Mouse (Mus musculus): Measurements from ENCODE around the gene Vmn1r166. TPM values are rescaled to one million over a fixed set of nuclear protein-coding genes. Genes with fewer than 3 reads are reported as not detected.
"Not testable (repeated sequence)": the region's sequence is repeated elsewhere in the genome, so short reads cannot be mapped to it uniquely, and the experiment has no call there.

Vmn1r166 gene
- not detected for total RNA-seq (2021)
- long read RNA-seq, experiment 1: 0 reads
- long read RNA-seq, experiment 2: 0 reads

- DNase-seq: not testable (repeated sequence)
Measured at GRCm38 (mm10) chr7:23251582-23251981, at the start of gene Vmn1r166. Vmn1r166 (minus strand) TSS chr7:23251682.

GRCm38 (mm10) chr7:23300892-23301291, 49.4 kb upstream of the Vmn1r166 start, which contains the start of gene Nlrp4e:
Nlrp4e (plus strand) TSS chr7:23301192.
- not testable (repeated sequence) for DNase-seq

- not testable (repeated sequence) for DNase-seq
Measured at GRCm38 (mm10) chr7:23278800-23279199, 27.3 kb upstream of the Vmn1r166 start, which contains the start of gene Gm6902. Gm6902 (minus strand) TSS chr7:23278900.

- not testable (repeated sequence) for DNase-seq
Measured at GRCm38 (mm10) chr7:23217032-23217431, 34.5 kb downstream of the Vmn1r166 start, which contains the start of gene Vmn1r165. Vmn1r165 (plus strand) TSS chr7:23217332.

Other genes with a start within 250 kb of the Vmn1r166 start
- not detected for gene Gm4216, start 231.8 kb downstream of the Vmn1r166 start, total RNA-seq (2021)
- not detected for gene Vmn1r163, start 196.1 kb downstream of the Vmn1r166 start, total RNA-seq (2021)
- not detected for gene Gm8720, start 184.2 kb downstream of the Vmn1r166 start, total RNA-seq (2021)
- gene Gm10662, start 107.2 kb downstream of the Vmn1r166 start, total RNA-seq (2021): not detected
- gene Vmn1r165, start 34.4 kb downstream of the Vmn1r166 start, total RNA-seq (2021): not detected
- gene Gm6902, start 27.2 kb upstream of the Vmn1r166 start, total RNA-seq (2021): not detected
- not detected for gene Nlrp4e, start 49.5 kb upstream of the Vmn1r166 start, total RNA-seq (2021)
- gene Nlrp5, start 134.2 kb upstream of the Vmn1r166 start, total RNA-seq (2021): under 1 TPM; 0.07 to 0.14 TPM